Mouse (Mus musculus) testis, adult 10 weeks (tissue): ENCODE results near the gene 2010111I01Rik. TPM values are rescaled to one million over a fixed set of nuclear protein-coding genes. Genes with fewer than 3 reads are reported as not detected.

Source experiments
- polyA plus RNA-seq: library from polyadenylated mRNA; stranded (reverse); fragments of 350-450 nt; fragmentation: Illumina TruSeq; extraction: RNeasy Lipid Tissue Mini Kit (QIAGEN cat#74804); gene quantifications from one replicate; pipeline ENCODE4 v1.2.3, GENCODE M21; 2014; ENCODE audit warnings: low read depth, low replicate concordance

Gene 2010111I01Rik
- polyA plus RNA-seq: 15.6 TPM

DNA sequence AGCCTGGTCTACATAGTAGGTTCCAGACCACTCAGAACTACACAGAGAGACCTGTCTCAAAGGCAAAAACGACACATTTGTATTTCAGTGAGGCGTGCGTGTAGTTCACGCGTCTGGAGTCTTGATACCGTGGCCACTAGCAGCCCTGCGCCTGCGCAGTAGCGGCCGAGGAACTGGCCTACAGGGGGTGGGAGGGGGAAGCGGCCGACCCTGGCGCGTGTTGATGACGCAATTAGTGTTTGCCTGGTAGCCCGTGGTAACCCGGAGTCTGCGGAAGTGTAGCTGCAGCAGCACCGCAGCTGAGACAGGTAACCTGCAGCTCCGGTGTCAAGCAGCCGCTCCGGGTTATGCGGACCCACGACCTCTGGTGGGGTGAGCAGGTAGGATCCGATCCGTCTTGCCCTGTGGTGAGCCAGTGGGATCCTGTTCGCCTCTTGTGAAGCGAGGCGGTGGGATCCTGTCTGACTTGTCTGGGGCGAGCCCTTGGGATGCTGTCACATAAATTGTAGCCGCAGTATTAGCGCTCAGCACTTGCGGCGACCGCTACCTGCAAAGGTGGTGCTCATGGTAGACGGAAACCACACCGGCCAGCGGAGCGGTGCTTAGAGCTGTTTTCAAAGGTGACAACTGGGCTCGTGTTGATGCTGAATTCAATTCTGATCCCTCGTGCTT, at the start of gene 2010111I01Rik:
2010111I01Rik (plus strand) TSS at position 254 of the 672 bp plus-strand sequence.

Other genes starting within 250 kb of the 2010111I01Rik start
- 20.8 TPM for gene Platr25, start 204.2 kb upstream of the 2010111I01Rik start, polyA plus RNA-seq
- 8.3 TPM for gene Gm5141, start 179.1 kb upstream of the 2010111I01Rik start, polyA plus RNA-seq
- gene Fbp2, start 106.5 kb upstream of the 2010111I01Rik start, polyA plus RNA-seq: 0.46 TPM
- gene Fbp1, start 76.6 kb upstream of the 2010111I01Rik start, polyA plus RNA-seq: 288 TPM